Mouse (Mus musculus) T-helper 1 cell (primary cell): Measurements from ENCODE around the gene Thada.

ENCODE experiments used
- in situ Hi-C: fragments of 300-600 bp; cut with MboI, MseI; formaldehyde crosslinking; loops from one replicate; pipeline ENCODE4 v1.15.1; 2025; ENCODE audit warnings: high pct_unique_total_duplicates

Thada gene

GRCm38 (mm10) chr17:84372411-84373045 lies 93.5 kb downstream of the Thada start:
- in situ Hi-C loops = no loop called here

GRCm38 (mm10) chr17:84370385-84370784 lies 95.6 kb downstream of the Thada start:
- in situ Hi-C loops = no loop called here

- in situ Hi-C loops = loop anchor here (10.0 kb wide), 1 partner anchor 375 kb away; no protein-coding TSS in a partner anchor
Measured at GRCm38 (mm10) chr17:84369769-84370168, 96.2 kb downstream of the Thada start.

GRCm38 (mm10) chr17:84368213-84369014 lies 97.6 kb downstream of the Thada start:
- in situ Hi-C loops = loop anchor here (10.0 kb wide), 1 partner anchor 374 kb away; no protein-coding TSS in a partner anchor

- in situ Hi-C loops = loop anchor here (10.0 kb wide), 1 partner anchor 373 kb away; no protein-coding TSS in a partner anchor
Measured at GRCm38 (mm10) chr17:84367663-84368062, 98.3 kb downstream of the Thada start.

- in situ Hi-C loops = loop anchor here (10.0 kb wide), 1 partner anchor 371 kb away; no protein-coding TSS in a partner anchor
Measured at GRCm38 (mm10) chr17:84365791-84366301, 100.2 kb downstream of the Thada start.

GRCm38 (mm10) chr17:84365006-84365716 lies 100.8 kb downstream of the Thada start:
- in situ Hi-C loops = loop anchor here (10.0 kb wide), 1 partner anchor 370 kb away; no protein-coding TSS in a partner anchor

GRCm38 (mm10) chr17:84363444-84363843 lies 102.6 kb downstream of the Thada start:
- in situ Hi-C loops = loop anchor here (10.0 kb wide), 1 partner anchor 369 kb away; no protein-coding TSS in a partner anchor

- in situ Hi-C loops = loop anchor here (10.0 kb wide), 1 partner anchor 368 kb away; no protein-coding TSS in a partner anchor
Measured at GRCm38 (mm10) chr17:84362581-84363286, 103.3 kb downstream of the Thada start.

- in situ Hi-C loops = loop anchor here (10.0 kb wide), 1 partner anchor 366 kb away; no protein-coding TSS in a partner anchor
Measured at GRCm38 (mm10) chr17:84361006-84361405, 105.0 kb downstream of the Thada start.

- in situ Hi-C loops = loop anchor here (10.0 kb wide), 1 partner anchor 365 kb away; no protein-coding TSS in a partner anchor
Measured at GRCm38 (mm10) chr17:84359810-84360209, 106.2 kb downstream of the Thada start.

GRCm38 (mm10) chr17:84358951-84359644 lies 106.9 kb downstream of the Thada start:
- in situ Hi-C loops = no loop called here

GRCm38 (mm10) chr17:84357776-84358175 lies 108.2 kb downstream of the Thada start:
- in situ Hi-C loops = no loop called here

GRCm38 (mm10) chr17:84356056-84356887 lies 109.7 kb downstream of the Thada start:
- in situ Hi-C loops = no loop called here

- in situ Hi-C loops = no loop called here
Measured at GRCm38 (mm10) chr17:84355006-84355405, 111.0 kb downstream of the Thada start.

GRCm38 (mm10) chr17:84353902-84354311 lies 112.1 kb downstream of the Thada start:
- in situ Hi-C loops = no loop called here

GRCm38 (mm10) chr17:84353224-84353901 lies 112.6 kb downstream of the Thada start:
- in situ Hi-C loops = no loop called here

GRCm38 (mm10) chr17:84352790-84353154 lies 113.2 kb downstream of the Thada start:
- in situ Hi-C loops = no loop called here
